Mouse (Mus musculus) limb, embryonic 15.5 days (tissue): ENCODE data around the gene Fstl4. TPM values are rescaled to one million over a fixed set of nuclear protein-coding genes. Genes with fewer than 3 reads are reported as not detected.
A peak's percentile ranks its signal among the peaks of the same experiment; 100 is the strongest.

Experiments
- ATAC-seq: fragments of 200-750 bp; cut with Nextera tagmentation; 2 replicates; pipeline ENCODE4 v1.8.0; 2017; ENCODE audit warnings: low read depth, moderate TSS enrichment; ENCODE audit not compliant: insufficient number of reproducible peaks, low FRiP score, low TSS enrichment
- H3K27ac ChIP-seq: fragments of 300-500 bp; sonication (generic); 2 replicates; pipeline ENCODE4 v1.5.1; 2015; ENCODE audit warnings: moderate library complexity, mild to moderate bottlenecking, inconsistent platforms
- H3K27me3 ChIP-seq: fragments of 300-500 bp; sonication (generic); 2 replicates; pipeline ENCODE4 v1.6.1; 2015; ENCODE audit warnings: inconsistent platforms
- H3K36me3 ChIP-seq: fragments of 300-500 bp; sonication (generic); 2 replicates; pipeline ENCODE4 v1.6.1; 2015; ENCODE audit warnings: inconsistent platforms
- H3K4me1 ChIP-seq: fragments of 300-500 bp; sonication (generic); 2 replicates; pipeline ENCODE4 v1.6.1; 2015; ENCODE audit warnings: inconsistent platforms
- H3K4me2 ChIP-seq: fragments of 300-500 bp; sonication (generic); 2 replicates; pipeline ENCODE4 v1.6.1; 2015; ENCODE audit warnings: mild to moderate bottlenecking, inconsistent platforms
- H3K4me3 ChIP-seq: fragments of 300-500 bp; sonication (generic); 2 replicates; pipeline ENCODE4 v1.5.1; 2015; ENCODE audit warnings: mild to moderate bottlenecking, inconsistent platforms
- H3K9ac ChIP-seq: fragments of 300-500 bp; sonication (generic); 2 replicates; pipeline ENCODE4 v1.6.1; 2015; ENCODE audit warnings: inconsistent platforms
- H3K9me3 ChIP-seq: fragments of 300-500 bp; sonication (generic); 2 replicates; pipeline ENCODE4 v1.6.1; 2016; ENCODE audit warnings: inconsistent platforms
- WGBS: fragments of 180-500 bp; shearing (Covaris S2); methylation state at CpG from one replicate; pipeline ENCODE4 v1.1.7; 2015; 5-methylcytosine and 5-hydroxymethylcytosine counted together
- polyA plus RNA-seq: library from polyadenylated mRNA; unstranded; fragments of >200 nt; fragmentation: Nextera tagmentation; extraction: Ambion mirVana; gene quantifications from 2 replicates; pipeline ENCODE4 v1.2.1, GENCODE M21; 2015

Fstl4 gene
- polyA plus RNA-seq, 1 experiment from 2014 or later = 2.6 TPM

- no peaks in the 10 kb centered on the region for H3K4me1 ChIP-seq
- no peak overlapping the region for H3K9ac ChIP-seq
- ATAC-seq = no peak
- no peak overlapping the region for H3K27ac ChIP-seq
- no peaks in the 10 kb centered on the region for H3K9me3 ChIP-seq
- 31% methylated on average over 4 of the region's 4 CpGs for WGBS
- no peak overlapping the region for H3K4me2 ChIP-seq
- no peak overlapping the region for H3K4me3 ChIP-seq
- no peaks in the 10 kb centered on the region for H3K36me3 ChIP-seq
- 0 out of 2 replicates have a peak, but pooled peaks cover 4% of the 10 kb centered on the region for H3K27me3 ChIP-seq
Measured at GRCm38 (mm10) chr11:53032336-53032735, 267.9 kb downstream of the Fstl4 start.

DNA sequence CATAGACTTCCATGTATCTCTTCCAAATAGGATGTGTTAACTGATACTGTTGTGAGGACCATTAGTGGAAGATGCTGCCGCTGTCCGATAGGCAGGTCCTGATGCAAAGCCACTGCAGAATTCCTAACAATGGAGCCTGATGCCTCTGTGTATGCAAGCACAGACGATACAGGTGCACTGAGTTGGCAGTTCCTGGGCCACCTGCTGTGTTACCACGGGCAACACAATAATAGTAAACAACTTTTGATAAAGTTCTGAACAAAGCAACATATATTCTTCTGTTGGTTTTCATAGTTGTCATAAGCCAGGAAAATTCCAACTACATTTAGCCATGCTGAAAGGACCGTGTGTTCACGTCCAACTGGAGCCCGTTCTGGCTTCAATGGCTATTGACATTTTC is 271.0 kb downstream of the Fstl4 start:
- no peak overlapping the region for H3K4me2 ChIP-seq
- H3K4me3 ChIP-seq = no peak overlapping the region
- no peaks in the 10 kb centered on the region for H3K4me1 ChIP-seq
- no peaks in the 10 kb centered on the region for H3K9me3 ChIP-seq
- ATAC-seq = no peak
- WGBS = 81% methylated on average over 7 of the region's 7 CpGs
- H3K36me3 ChIP-seq = no peaks in the 10 kb centered on the region
- peaks cover 4% of the 10 kb centered on the region; the same call in 1 of the 2 replicates for H3K27me3 ChIP-seq
- no peak overlapping the region for H3K27ac ChIP-seq
- H3K9ac ChIP-seq = no peak overlapping the region

DNA sequence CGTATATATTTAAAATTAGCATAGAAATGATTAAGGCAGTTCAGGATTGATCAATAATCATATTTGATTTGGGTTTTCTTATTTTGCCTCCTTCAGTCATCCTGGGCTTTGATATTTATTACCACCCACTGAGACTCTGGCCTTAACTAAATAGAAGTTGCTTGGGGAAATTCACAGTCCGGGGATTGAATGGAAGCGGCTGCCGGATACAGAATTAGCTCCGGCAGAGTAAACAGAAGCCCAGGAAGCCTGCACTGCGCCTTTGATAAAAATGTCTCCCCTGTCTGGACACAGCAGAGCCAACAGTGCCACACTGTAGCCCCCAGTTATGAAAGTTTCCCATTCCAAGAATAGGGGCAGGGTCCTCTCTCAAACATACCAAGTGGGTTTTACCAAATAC is 282.4 kb downstream of the Fstl4 start:
- ATAC-seq = no peak
- H3K36me3 ChIP-seq = no peaks in the 10 kb centered on the region
- H3K4me3 ChIP-seq = no peak overlapping the region
- H3K27ac ChIP-seq = no peak overlapping the region
- no peaks in the 10 kb centered on the region for H3K27me3 ChIP-seq
- H3K4me1 ChIP-seq = no peaks in the 10 kb centered on the region
- no peak overlapping the region for H3K9ac ChIP-seq
- no peak overlapping the region for H3K4me2 ChIP-seq
- WGBS = 70% methylated on average over 6 of the region's 6 CpGs
- no peaks in the 10 kb centered on the region for H3K9me3 ChIP-seq

GRCm38 (mm10) chr11:53054151-53054550 is 289.7 kb downstream of the Fstl4 start:
- WGBS = 35% methylated on average over 5 of the region's 5 CpGs
- Histone ChIP-seq H3K27me3 (0 out of 2 replicates have a peak, but pooled peaks cover 6% of the 10 kb centered on the region), H3K9me3 (no peaks in the 10 kb centered on the region), H3K9ac (no peak overlapping the region), H3K27ac (no peak overlapping the region), H3K36me3 (no peaks in the 10 kb centered on the region), H3K4me3 (no peak overlapping the region), H3K4me2 (no peak overlapping the region), H3K4me1 (peaks cover 10% of the 10 kb centered on the region)
- no peak for ATAC-seq

DNA sequence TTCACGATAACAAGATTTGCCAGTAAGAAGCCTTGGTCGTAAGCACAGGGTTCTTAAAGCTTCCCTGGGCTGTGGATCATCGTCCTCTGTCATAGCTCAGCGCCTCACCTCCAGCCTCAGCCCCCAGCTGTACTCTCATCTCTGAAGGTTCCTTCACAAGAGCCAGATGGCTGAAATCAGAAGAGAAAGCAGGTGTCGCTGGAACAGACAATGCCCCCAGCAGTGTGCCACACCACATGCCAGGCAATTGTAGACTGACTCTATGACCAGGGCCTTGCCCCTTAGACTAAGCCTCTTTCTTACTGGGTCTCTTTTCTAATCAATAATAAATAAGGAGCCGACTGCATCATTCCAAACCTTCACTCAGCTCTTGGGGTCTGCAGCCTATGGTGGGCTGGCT is 291.5 kb downstream of the Fstl4 start:
- 80% methylated on average over 6 of the region's 6 CpGs for WGBS
- Histone ChIP-seq H3K36me3 (no peaks in the 10 kb centered on the region), H3K9me3 (no peaks in the 10 kb centered on the region), H3K4me3 (no peak overlapping the region), H3K4me2 (no peak overlapping the region), H3K9ac (no peak overlapping the region), H3K27me3 (0 out of 2 replicates have a peak, but pooled peaks cover 7% of the 10 kb centered on the region), H3K4me1 (peaks cover 13% of the 10 kb centered on the region), H3K27ac (no peak overlapping the region)
- no peak for ATAC-seq

DNA sequence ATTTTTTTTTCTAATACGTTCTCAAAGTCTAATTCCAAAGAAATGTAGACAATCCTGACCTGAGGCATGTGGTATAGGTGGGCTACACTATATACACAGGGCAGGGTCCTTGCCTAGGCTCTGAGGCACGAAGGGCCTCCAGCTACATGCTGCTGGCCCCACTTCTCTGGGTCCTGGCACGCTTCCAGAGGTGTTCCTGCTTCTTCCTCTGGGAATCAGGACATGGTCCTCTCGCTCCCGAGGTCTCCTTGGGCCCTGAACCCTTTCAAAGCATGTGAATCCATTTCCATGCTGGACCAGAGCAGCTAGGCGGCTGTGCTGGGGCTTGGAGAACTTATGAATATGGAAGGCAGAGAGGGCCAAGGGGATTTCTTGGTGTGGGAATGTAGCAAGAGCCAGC is 292.3 kb downstream of the Fstl4 start:
- Histone ChIP-seq H3K27me3 (0 out of 2 replicates have a peak, but pooled peaks cover 10% of the 10 kb centered on the region), H3K4me1 (peaks cover 13% of the 10 kb centered on the region), H3K9ac (no peak overlapping the region), H3K9me3 (no peaks in the 10 kb centered on the region), H3K27ac (no peak overlapping the region), H3K4me2 (no peak overlapping the region), H3K36me3 (no peaks in the 10 kb centered on the region), H3K4me3 (no peak overlapping the region)
- ATAC-seq = no peak
- WGBS = 70% methylated on average over 6 of the region's 6 CpGs

GRCm38 (mm10) chr11:53057821-53058553 is 293.6 kb downstream of the Fstl4 start:
- Histone ChIP-seq H3K4me1 (peaks cover 13% of the 10 kb centered on the region), H3K27ac (0 out of 2 replicates have a peak overlapping the region, but pooled peaks have one; percentile 5), H3K9ac (no peak overlapping the region), H3K36me3 (no peaks in the 10 kb centered on the region), H3K27me3 (peaks cover 17% of the 10 kb centered on the region; the same call in 1 of the 2 replicates), H3K4me2 (no peak overlapping the region), H3K9me3 (no peaks in the 10 kb centered on the region), H3K4me3 (no peak overlapping the region)
- 66% methylated on average over 17 of the region's 17 CpGs for WGBS
- no peak for ATAC-seq

GRCm38 (mm10) chr11:53058557-53058956 is 294.1 kb downstream of the Fstl4 start:
- Histone ChIP-seq H3K27me3 (peaks cover 17% of the 10 kb centered on the region; the same call in 1 of the 2 replicates), H3K9ac (no peak overlapping the region), H3K4me2 (no peak overlapping the region), H3K4me3 (no peak overlapping the region), H3K4me1 (peaks cover 13% of the 10 kb centered on the region), H3K27ac (0 out of 2 replicates have a peak overlapping the region, but pooled peaks have one; percentile 5), H3K36me3 (no peaks in the 10 kb centered on the region), H3K9me3 (no peaks in the 10 kb centered on the region)
- 0 out of 2 replicates have a peak, but pooled peaks have one; percentile 31 for ATAC-seq
- 5% methylated on average over 7 of the region's 7 CpGs for WGBS

DNA sequence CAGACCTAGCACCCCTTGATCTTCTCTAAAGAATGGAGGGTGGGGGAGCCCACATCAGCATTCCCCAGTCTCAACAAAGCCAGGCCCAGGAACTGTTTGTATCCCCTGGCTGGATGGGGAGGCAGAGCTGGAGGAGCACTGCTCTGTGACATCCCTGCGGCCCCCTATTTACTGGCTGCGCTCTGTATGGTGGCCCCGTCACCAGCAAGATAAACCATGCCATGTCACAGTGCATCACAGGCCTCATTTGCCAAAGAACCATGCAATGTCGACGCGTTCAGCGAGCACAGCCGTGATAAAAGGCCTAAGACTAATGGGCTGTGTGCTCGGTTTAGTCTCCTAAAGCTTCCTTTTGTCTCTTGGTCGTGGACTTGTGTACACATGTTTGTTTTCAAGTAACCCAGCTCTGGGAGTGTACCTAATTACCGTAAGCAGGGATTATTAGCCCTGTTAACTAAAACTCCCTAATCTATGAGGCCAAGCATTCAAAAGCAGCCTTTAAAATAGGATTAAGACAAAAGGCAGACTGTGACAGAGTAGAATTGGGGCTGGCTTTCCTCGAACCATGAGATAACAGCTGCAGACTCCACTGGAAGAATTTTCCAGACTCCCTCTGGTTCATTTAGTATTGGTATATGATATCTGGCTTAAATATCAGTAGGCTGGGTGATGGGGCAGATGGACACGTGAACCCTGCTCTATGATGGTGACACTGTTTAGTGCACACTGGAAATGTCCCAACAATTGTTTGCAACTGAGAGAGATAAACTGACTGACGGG is 303.5 kb downstream of the Fstl4 start:
- ATAC-seq = peak; percentile 32; the same call in 1 of the 2 replicates
- Histone ChIP-seq H3K9ac (no peak overlapping the region), H3K27ac (no peak overlapping the region), H3K4me1 (peaks cover 16% of the 10 kb centered on the region; the same call in 1 of the 2 replicates), H3K9me3 (no peaks in the 10 kb centered on the region), H3K4me2 (no peak overlapping the region), H3K4me3 (no peak overlapping the region), H3K27me3 (peaks cover 8% of the 10 kb centered on the region; the same call in 1 of the 2 replicates), H3K36me3 (no peaks in the 10 kb centered on the region)
- 45% methylated on average over 14 of the region's 14 CpGs for WGBS

GRCm38 (mm10) chr11:53068479-53069065 is 304.1 kb downstream of the Fstl4 start:
- Histone ChIP-seq H3K4me1 (peaks cover 16% of the 10 kb centered on the region; the same call in 1 of the 2 replicates), H3K4me3 (no peak overlapping the region), H3K4me2 (no peak overlapping the region), H3K27me3 (0 out of 2 replicates have a peak, but pooled peaks cover 8% of the 10 kb centered on the region), H3K36me3 (no peaks in the 10 kb centered on the region), H3K9me3 (no peaks in the 10 kb centered on the region), H3K9ac (no peak overlapping the region), H3K27ac (no peak overlapping the region; the same call in 1 of the 2 replicates)
- 0 out of 2 replicates have a peak, but pooled peaks have one; percentile 7 for ATAC-seq
- 35% methylated on average over 16 of the region's 16 CpGs for WGBS

DNA sequence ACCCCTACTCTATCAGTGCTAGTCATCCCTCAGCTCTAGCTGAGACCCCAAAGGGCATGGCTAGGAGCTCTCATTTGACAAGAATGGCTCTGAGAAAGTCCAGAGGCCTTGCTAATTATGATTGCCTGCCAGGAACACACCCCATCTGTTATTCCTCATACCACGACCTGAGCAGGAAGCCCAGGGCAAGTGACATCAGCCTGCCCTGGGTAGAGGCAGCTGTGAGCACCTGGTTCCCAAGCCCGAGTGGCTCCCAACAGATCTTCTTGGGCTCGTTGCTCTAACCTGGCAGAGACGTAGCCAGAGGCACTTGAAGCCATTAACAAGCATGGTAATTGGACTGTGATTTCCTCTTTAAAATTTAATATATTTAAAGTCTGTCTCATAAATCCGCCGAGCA is 305.3 kb downstream of the Fstl4 start:
- peaks cover 16% of the 10 kb centered on the region; the same call in 1 of the 2 replicates for H3K4me1 ChIP-seq
- ATAC-seq = no peak
- no peaks in the 10 kb centered on the region for H3K36me3 ChIP-seq
- no peak overlapping the region for H3K4me3 ChIP-seq
- no peaks in the 10 kb centered on the region for H3K9me3 ChIP-seq
- 0 out of 2 replicates have a peak, but pooled peaks cover 8% of the 10 kb centered on the region for H3K27me3 ChIP-seq
- no peak overlapping the region for H3K27ac ChIP-seq
- H3K9ac ChIP-seq = no peak overlapping the region
- WGBS = 16% methylated on average over 6 of the region's 6 CpGs
- no peak overlapping the region for H3K4me2 ChIP-seq
